Mouse (Mus musculus) brain, adult 2 months (tissue): ENCODE results near the gene Kir3dl1.
"Not testable (repeated sequence)": the region's sequence is repeated elsewhere in the genome, so short reads cannot be mapped to it uniquely, and the experiment has no call there.

Experiments used
- DNase-seq: peaks from one replicate; pipeline ENCODE4 v3.0.0; 2011; ENCODE audit warnings: low read depth, low spot score

Kir3dl1 gene

DNA sequence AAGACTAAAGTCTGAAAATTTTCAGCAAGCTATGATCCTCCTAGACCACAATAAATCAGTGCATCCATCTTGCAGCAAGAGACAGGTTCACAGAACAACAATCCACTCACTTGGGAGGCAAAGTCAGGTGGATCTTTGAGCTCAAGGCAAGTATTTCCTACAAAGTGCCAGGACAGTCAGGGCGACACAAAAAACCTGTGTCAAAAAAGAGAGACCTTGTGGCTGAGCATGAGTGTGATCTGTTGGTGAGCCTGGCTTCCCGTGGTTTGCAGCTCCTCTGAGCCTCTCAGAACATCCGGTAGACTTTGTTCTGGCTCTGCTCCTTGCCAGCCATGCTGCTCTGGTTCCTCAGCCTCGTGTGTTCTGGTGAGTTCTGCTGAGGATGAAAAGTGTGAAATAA is at the start of gene Kir3dl1:
Gene Kir3dl1, plus strand, starts transcription at position 301 of the 400 bp plus-strand sequence.
- DNase-seq, result not testable (repeated sequence)

DNA sequence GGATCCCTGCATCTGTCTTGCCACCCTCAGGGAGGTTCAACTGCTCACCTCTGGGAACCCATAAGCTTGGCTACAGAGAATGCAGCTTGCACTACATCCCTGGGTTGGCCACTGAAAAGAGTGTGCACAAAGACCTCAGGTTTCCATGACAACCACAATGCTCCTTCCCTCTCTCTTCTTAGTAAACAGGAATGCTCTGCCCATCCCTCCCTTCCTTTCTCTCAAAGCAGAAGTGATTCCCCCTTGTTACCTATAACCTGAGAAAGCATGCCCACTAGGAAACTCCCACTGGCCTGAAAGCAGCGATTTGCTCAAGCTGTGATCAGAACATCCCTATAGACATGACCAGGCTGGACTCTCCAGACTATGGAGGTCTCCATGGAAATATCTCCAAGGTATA is 26.2 kb downstream of the Kir3dl1 start, which contains the start of gene Kir3dl2:
Gene Kir3dl2, minus strand, starts transcription at position 101 of the 400 bp plus-strand sequence.
- DNase-seq, result peak; percentile 0

DNA sequence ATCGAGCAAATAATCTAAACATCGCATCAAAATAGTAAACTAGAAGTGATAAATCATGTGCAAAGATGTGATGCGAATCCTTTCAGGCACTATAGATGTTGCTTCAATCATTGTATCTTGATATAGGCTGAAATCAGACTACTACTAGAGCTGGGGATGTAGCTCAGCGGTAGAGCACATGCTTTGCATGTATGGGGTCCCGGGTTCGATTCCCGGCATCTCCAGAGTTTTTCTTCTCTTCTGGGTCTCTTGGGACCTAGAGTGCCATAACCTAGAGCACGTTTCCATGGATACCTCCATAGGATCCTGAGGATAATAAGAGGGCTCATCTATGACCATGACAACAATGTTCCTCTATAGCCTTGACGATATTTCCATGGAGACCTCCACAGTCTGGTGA is 51.3 kb downstream of the Kir3dl1 start:
- DNase-seq, result not testable (repeated sequence)
